9 mouse cellular contexts compared by ENCODE assay signal in genomic region chr14:115831219-115831755, GRCm38 (mm10).
DNase-seq lines count a peak whose midpoint lies in the region; ATAC-seq lines count a peak whose summit lies in the region.
"Had no signal": no experiment of that assay in that cellular context is flagged by ENCODE, and none has a peak within 500 bp of the region (broad histone marks: within the 10 kb centered on the region; RNA-seq: fewer than 3 reads in every experiment).

No protein-coding gene starts in this region.

- no peaks in the 10 kb centered on the region for H3K9me3 ChIP-seq in embryonic facial prominence, embryonic 14.5 days (ENCODE audit: control insufficient read depth, low read length)
- H3K9me3 ChIP-seq: megakaryocyte, embryonic 14.5 days had no signal

- no peak overlapping the region for H3K4me3 ChIP-seq in embryonic facial prominence, embryonic 14.5 days (ENCODE audit: low read depth, low read length)
- H3K4me3 ChIP-seq: megakaryocyte, embryonic 14.5 days had no signal

- no peaks in the 10 kb centered on the region for H3K36me3 ChIP-seq in embryonic facial prominence, embryonic 14.5 days (ENCODE audit: control insufficient read depth, insufficient read depth, low read length)

- intact Hi-C loops in heart, postnatal 36 days (cut with DNase I), result no loop called here

- no peak overlapping the region for H3K27ac ChIP-seq in embryonic facial prominence, embryonic 14.5 days (replicated peaks; ENCODE audit: low read depth, low read length)

- WGBS in embryonic facial prominence, embryonic 14.5 days, result 0% methylated on average over 7 of the region's 7 CpGs

- DNase-seq in cerebellum, adult 18-20 months, result peak; percentile 25 to 52
- no peak for DNase-seq in cerebellum, adult 11-12 months
- DNase-seq in adrenal gland, postnatal 14 days, result peak; percentile 73
- peak; percentile 80 for DNase-seq in embryonic facial prominence, embryonic 14.5 days (ENCODE audit: low spot score)
- DNase-seq in heart, postnatal 36 days, result peak; percentile 30 to 63
- peak; percentile 83 to 87 for DNase-seq in layer of hippocampus, postnatal 10 days (ENCODE audit: low spot score in 2 of 2)
- DNase-seq in right cerebral cortex, postnatal 36 days (ENCODE audit: low spot score in 2 of 2), result peak; percentile 66 to 71

- no peaks in the 10 kb centered on the region for H3K4me1 ChIP-seq in embryonic facial prominence, embryonic 14.5 days (ENCODE audit: control insufficient read depth, insufficient read depth, low read length)
- H3K4me1 ChIP-seq: megakaryocyte, embryonic 14.5 days had no signal

- no peaks in the 10 kb centered on the region for H3K27me3 ChIP-seq in embryonic facial prominence, embryonic 14.5 days (replicated peaks; ENCODE audit: control insufficient read depth, insufficient read depth, low read length)
- H3K27me3 ChIP-seq: megakaryocyte, embryonic 14.5 days had no signal

- no peak overlapping the region for H3K9ac ChIP-seq in embryonic facial prominence, embryonic 14.5 days (ENCODE audit: low read depth, low read length)

- ATAC-seq in embryonic facial prominence, embryonic 14.5 days (ENCODE audit: low read depth), result no peak
- peak; percentile 65 for ATAC-seq in megakaryocyte, adult 5-6 weeks (ENCODE audit: poor library complexity, severe bottlenecking)

- H3K4me2 ChIP-seq in embryonic facial prominence, embryonic 14.5 days (ENCODE audit: low read depth, low read length), result no peak overlapping the region
